Mouse (Mus musculus): ENCODE measurements around the gene Agmat.

GRCm38 (mm10) chr4:141741856-141742255, 4.6 kb upstream of the Agmat start:
- TF ChIP-seq CTCF (IDR thresholded peaks at IDR 0.05; ENCODE audit: low read depth, low read length) (no peak), POLR2A (IDR thresholded peaks at IDR 0.05; ENCODE audit: borderline replicate concordance, low read depth, low read length) (no peak)
